Mouse (Mus musculus): ENCODE results near the gene Aipl1. TPM values are rescaled to one million over a fixed set of nuclear protein-coding genes. Genes with fewer than 3 reads are reported as not detected.

The Aipl1 gene
- polyA plus RNA-seq, 1 experiment from 2014 or later: 0.29 TPM

GRCm38 (mm10) chr11:72041768-72042607 lies 4.7 kb upstream of the Aipl1 start, which contains the start of gene Pimreg:
Pimreg (plus strand) TSS chr11:72042032.
- peak; percentile 94 for ATAC-seq
- Histone ChIP-seq H3K27ac (ENCODE audit: low read length) (peak within 1 kb of the TSS; percentile 5; the same call in 1 of the 2 replicates), H3K27me3 (replicated peaks; ENCODE audit: control insufficient read depth, insufficient read depth, low read length) (no peaks in the 10 kb centered on the region), H3K9ac (ENCODE audit: low read depth, low read length) (peak within 1 kb of the TSS; percentile 65), H3K9me3 (ENCODE audit: control insufficient read depth, low read length) (no peaks in the 10 kb centered on the region), H3K4me2 (ENCODE audit: low read depth, low read length) (peak within 1 kb of the TSS; percentile 75), H3K4me1 (ENCODE audit: control insufficient read depth, insufficient read depth, low read length) (peaks cover 21% of the 10 kb centered on the region), H3K36me3 (ENCODE audit: control insufficient read depth, insufficient read depth, low read length) (no peaks in the 10 kb centered on the region), H3K4me3 (ENCODE audit: low read length) (peak within 1 kb of the TSS; percentile 60)
- WGBS: under 1% methylated on average over 51 of the region's 52 CpGs

GRCm38 (mm10) chr11:72041290-72041767 lies 4.0 kb upstream of the Aipl1 start:
- H3K27ac ChIP-seq (ENCODE audit: low read length): peak overlapping the region; percentile 5; the same call in 1 of the 2 replicates
- WGBS: 23% methylated on average over 6 of the region's 6 CpGs
- ATAC-seq: no peak
- H3K36me3 ChIP-seq (ENCODE audit: control insufficient read depth, insufficient read depth, low read length): no peaks in the 10 kb centered on the region
- H3K9me3 ChIP-seq (ENCODE audit: control insufficient read depth, low read length): no peaks in the 10 kb centered on the region
- H3K4me3 ChIP-seq (ENCODE audit: low read length): peak overlapping the region; percentile 60
- H3K4me2 ChIP-seq (ENCODE audit: low read depth, low read length): peak overlapping the region; percentile 75
- no peaks in the 10 kb centered on the region for H3K27me3 ChIP-seq (replicated peaks; ENCODE audit: control insufficient read depth, insufficient read depth, low read length)
- peaks cover 21% of the 10 kb centered on the region for H3K4me1 ChIP-seq (ENCODE audit: control insufficient read depth, insufficient read depth, low read length)
- peak overlapping the region; percentile 51; the same call in 1 of the 2 replicates for H3K9ac ChIP-seq (ENCODE audit: low read depth, low read length)

GRCm38 (mm10) chr11:72039599-72040386 lies 2.5 kb upstream of the Aipl1 start:
- H3K9me3 ChIP-seq (ENCODE audit: control insufficient read depth, low read length): no peaks in the 10 kb centered on the region
- no peaks in the 10 kb centered on the region for H3K27me3 ChIP-seq (replicated peaks; ENCODE audit: control insufficient read depth, insufficient read depth, low read length)
- no peaks in the 10 kb centered on the region for H3K36me3 ChIP-seq (ENCODE audit: control insufficient read depth, insufficient read depth, low read length)
- ATAC-seq: no peak
- WGBS: 35% methylated on average over 16 of the region's 16 CpGs
- H3K4me2 ChIP-seq (ENCODE audit: low read depth, low read length): no peak overlapping the region
- H3K9ac ChIP-seq (ENCODE audit: low read depth, low read length): no peak overlapping the region
- H3K4me1 ChIP-seq (ENCODE audit: control insufficient read depth, insufficient read depth, low read length): peaks cover 21% of the 10 kb centered on the region
- no peak overlapping the region for H3K27ac ChIP-seq (ENCODE audit: low read length)
- H3K4me3 ChIP-seq (ENCODE audit: low read length): no peak overlapping the region

GRCm38 (mm10) chr11:72037996-72038395 lies 687 bp upstream of the Aipl1 start:
- no peak overlapping the region for H3K4me3 ChIP-seq (ENCODE audit: low read length)
- 3% methylated on average over 4 of the region's 4 CpGs for WGBS
- no peak overlapping the region for H3K9ac ChIP-seq (ENCODE audit: low read depth, low read length)
- ATAC-seq: no peak
- no peak overlapping the region for H3K4me2 ChIP-seq (ENCODE audit: low read depth, low read length)
- no peaks in the 10 kb centered on the region for H3K36me3 ChIP-seq (ENCODE audit: control insufficient read depth, insufficient read depth, low read length)
- no peak overlapping the region for H3K27ac ChIP-seq (ENCODE audit: low read length)
- H3K27me3 ChIP-seq (replicated peaks; ENCODE audit: control insufficient read depth, insufficient read depth, low read length): no peaks in the 10 kb centered on the region
- peaks cover 12% of the 10 kb centered on the region for H3K4me1 ChIP-seq (ENCODE audit: control insufficient read depth, insufficient read depth, low read length)
- H3K9me3 ChIP-seq (ENCODE audit: control insufficient read depth, low read length): no peaks in the 10 kb centered on the region

- Histone ChIP-seq H3K9ac (ENCODE audit: low read depth, low read length) (no peak overlapping the region), H3K36me3 (ENCODE audit: control insufficient read depth, insufficient read depth, low read length) (no peaks in the 10 kb centered on the region), H3K27ac (ENCODE audit: low read length) (no peak overlapping the region), H3K27me3 (replicated peaks; ENCODE audit: control insufficient read depth, insufficient read depth, low read length) (peaks cover 3% of the 10 kb centered on the region; the same call in 1 of the 2 replicates), H3K4me3 (ENCODE audit: low read length) (no peak overlapping the region), H3K9me3 (ENCODE audit: control insufficient read depth, low read length) (no peaks in the 10 kb centered on the region), H3K4me2 (ENCODE audit: low read depth, low read length) (no peak overlapping the region), H3K4me1 (ENCODE audit: control insufficient read depth, insufficient read depth, low read length) (no peaks in the 10 kb centered on the region)
- no peak for ATAC-seq
- WGBS: 86% methylated on average over 3 of the region's 3 CpGs
Observed at GRCm38 (mm10) chr11:72032589-72032988, 4.7 kb downstream of the Aipl1 start.

GRCm38 (mm10) chr11:72032091-72032490 lies 5.2 kb downstream of the Aipl1 start:
- H3K9ac ChIP-seq (ENCODE audit: low read depth, low read length): no peak overlapping the region
- peaks cover 3% of the 10 kb centered on the region; the same call in 1 of the 2 replicates for H3K27me3 ChIP-seq (replicated peaks; ENCODE audit: control insufficient read depth, insufficient read depth, low read length)
- H3K4me1 ChIP-seq (ENCODE audit: control insufficient read depth, insufficient read depth, low read length): no peaks in the 10 kb centered on the region
- no peak overlapping the region for H3K4me2 ChIP-seq (ENCODE audit: low read depth, low read length)
- 81% methylated on average over 4 of the region's 4 CpGs for WGBS
- H3K27ac ChIP-seq (ENCODE audit: low read length): no peak overlapping the region
- no peaks in the 10 kb centered on the region for H3K9me3 ChIP-seq (ENCODE audit: control insufficient read depth, low read length)
- no peak overlapping the region for H3K4me3 ChIP-seq (ENCODE audit: low read length)
- ATAC-seq: no peak
- no peaks in the 10 kb centered on the region for H3K36me3 ChIP-seq (ENCODE audit: control insufficient read depth, insufficient read depth, low read length)

- no peaks in the 10 kb centered on the region for H3K36me3 ChIP-seq (ENCODE audit: control insufficient read depth, insufficient read depth, low read length)
- H3K4me2 ChIP-seq (ENCODE audit: low read depth, low read length): no peak overlapping the region
- peaks cover 3% of the 10 kb centered on the region; the same call in 1 of the 2 replicates for H3K27me3 ChIP-seq (replicated peaks; ENCODE audit: control insufficient read depth, insufficient read depth, low read length)
- no peak for ATAC-seq
- H3K4me1 ChIP-seq (ENCODE audit: control insufficient read depth, insufficient read depth, low read length): no peaks in the 10 kb centered on the region
- H3K4me3 ChIP-seq (ENCODE audit: low read length): no peak overlapping the region
- H3K27ac ChIP-seq (ENCODE audit: low read length): no peak overlapping the region
- H3K9me3 ChIP-seq (ENCODE audit: control insufficient read depth, low read length): no peaks in the 10 kb centered on the region
- WGBS: 91% methylated on average over 7 of the region's 7 CpGs
- no peak overlapping the region for H3K9ac ChIP-seq (ENCODE audit: low read depth, low read length)
Observed at GRCm38 (mm10) chr11:72031353-72031752, 6.0 kb downstream of the Aipl1 start.

- Histone ChIP-seq H3K27me3 (replicated peaks; ENCODE audit: control insufficient read depth, insufficient read depth, low read length) (peaks cover 3% of the 10 kb centered on the region; the same call in 1 of the 2 replicates), H3K9ac (ENCODE audit: low read depth, low read length) (no peak overlapping the region), H3K4me3 (ENCODE audit: low read length) (no peak overlapping the region), H3K4me1 (ENCODE audit: control insufficient read depth, insufficient read depth, low read length) (no peaks in the 10 kb centered on the region), H3K4me2 (ENCODE audit: low read depth, low read length) (no peak overlapping the region), H3K9me3 (ENCODE audit: control insufficient read depth, low read length) (no peaks in the 10 kb centered on the region), H3K27ac (ENCODE audit: low read length) (no peak overlapping the region), H3K36me3 (ENCODE audit: control insufficient read depth, insufficient read depth, low read length) (no peaks in the 10 kb centered on the region)
- ATAC-seq: 0 out of 2 replicates have a peak, but pooled peaks have one; percentile 28
- 21% methylated on average over 23 of the region's 23 CpGs for WGBS
Observed at GRCm38 (mm10) chr11:72029143-72029542, 8.2 kb downstream of the Aipl1 start.

GRCm38 (mm10) chr11:72027836-72028235 lies 9.5 kb downstream of the Aipl1 start:
- Histone ChIP-seq H3K36me3 (ENCODE audit: control insufficient read depth, insufficient read depth, low read length) (no peaks in the 10 kb centered on the region), H3K4me2 (ENCODE audit: low read depth, low read length) (no peak overlapping the region), H3K27ac (ENCODE audit: low read length) (no peak overlapping the region), H3K9ac (ENCODE audit: low read depth, low read length) (no peak overlapping the region), H3K9me3 (ENCODE audit: control insufficient read depth, low read length) (no peaks in the 10 kb centered on the region), H3K4me3 (ENCODE audit: low read length) (no peak overlapping the region), H3K4me1 (ENCODE audit: control insufficient read depth, insufficient read depth, low read length) (no peaks in the 10 kb centered on the region), H3K27me3 (replicated peaks; ENCODE audit: control insufficient read depth, insufficient read depth, low read length) (peaks cover 3% of the 10 kb centered on the region; the same call in 1 of the 2 replicates)
- no peak for ATAC-seq
- 62% methylated on average over 9 of the region's 9 CpGs for WGBS
